Mouse (Mus musculus) kidney, postnatal 0 days (tissue): ENCODE measurements around the gene Nceh1. TPM values are rescaled to one million over a fixed set of nuclear protein-coding genes. Genes with fewer than 3 reads are reported as not detected.
A peak's percentile ranks its signal among the peaks of the same experiment; 100 is the strongest.

ENCODE experiments used
- ATAC-seq: fragments of 200-750 bp; cut with Nextera tagmentation; replicated peaks from 2 replicates; pipeline ENCODE4 v1.8.0; 2017; ENCODE audit warnings: low read depth, moderate number of reproducible peaks, moderate TSS enrichment, moderate library complexity; ENCODE audit not compliant: low FRiP score
- DNase-seq: peaks from one replicate; pipeline ENCODE4 v3.0.0-alpha.2; 2016; ENCODE audit warnings: low spot score
- H3K27ac ChIP-seq: fragments of 300-500 bp; sonication (generic); 2 replicates; pipeline ENCODE4 v1.5.1; 2014; ENCODE audit warnings: mild to moderate bottlenecking
- H3K27me3 ChIP-seq: fragments of 300-500 bp; sonication (generic); 2 replicates; pipeline ENCODE4 v1.6.1; 2014; ENCODE audit warnings: low read length, mixed read lengths; ENCODE audit not compliant: insufficient read depth
- H3K36me3 ChIP-seq: fragments of 300-500 bp; sonication (generic); 2 replicates; pipeline ENCODE4 v1.6.1; 2014; ENCODE audit warnings: low read length, mixed read lengths; ENCODE audit not compliant: insufficient read depth
- H3K4me1 ChIP-seq: fragments of 300-500 bp; sonication (generic); replicated peaks from 2 replicates; pipeline ENCODE4 v1.6.1; 2014; ENCODE audit warnings: antibody characterized with exemption, low read length, mixed read lengths; ENCODE audit not compliant: insufficient read depth
- H3K4me2 ChIP-seq: fragments of 300-500 bp; sonication (generic); 2 replicates; pipeline ENCODE4 v1.6.1; 2014; ENCODE audit warnings: mild to moderate bottlenecking, low read length, moderate library complexity, mixed read lengths
- H3K4me3 ChIP-seq: fragments of 300-500 bp; sonication (generic); replicated peaks from 2 replicates; pipeline ENCODE4 v1.5.1; 2014; ENCODE audit warnings: low read depth, low read length
- H3K9ac ChIP-seq: fragments of 300-500 bp; sonication (generic); 2 replicates; pipeline ENCODE4 v1.6.1; 2014; ENCODE audit warnings: low read depth, low read length
- H3K9me3 ChIP-seq: fragments of 300-500 bp; sonication (generic); replicated peaks from 2 replicates; pipeline ENCODE4 v1.6.1; 2016; ENCODE audit warnings: low read length, inconsistent platforms, mixed read lengths
- CTCF ChIP-seq: IDR thresholded peaks from 2 replicates; pipeline ENCODE4 v1.5.1; 2016; ENCODE audit warnings: antibody characterized with exemption, low read depth, mild to moderate bottlenecking, moderate library complexity
- WGBS: fragments of 180-500 bp; shearing (Covaris S2); extraction: QIAGEN DNeasy Blood & Tissue Kit; methylation state at CpG from one replicate; pipeline ENCODE4 v1.1.7; 2014; 5-methylcytosine and 5-hydroxymethylcytosine counted together
- polyA plus RNA-seq: library from polyadenylated mRNA; unstranded; fragments of >200 nt; fragmentation: Nextera tagmentation; extraction: Ambion mirVana; gene quantifications from 2 replicates; pipeline ENCODE4 v1.2.1, GENCODE M21; 2015

Gene Nceh1
- polyA plus RNA-seq, 1 experiment from 2014 or later: 47.7 TPM

DNA sequence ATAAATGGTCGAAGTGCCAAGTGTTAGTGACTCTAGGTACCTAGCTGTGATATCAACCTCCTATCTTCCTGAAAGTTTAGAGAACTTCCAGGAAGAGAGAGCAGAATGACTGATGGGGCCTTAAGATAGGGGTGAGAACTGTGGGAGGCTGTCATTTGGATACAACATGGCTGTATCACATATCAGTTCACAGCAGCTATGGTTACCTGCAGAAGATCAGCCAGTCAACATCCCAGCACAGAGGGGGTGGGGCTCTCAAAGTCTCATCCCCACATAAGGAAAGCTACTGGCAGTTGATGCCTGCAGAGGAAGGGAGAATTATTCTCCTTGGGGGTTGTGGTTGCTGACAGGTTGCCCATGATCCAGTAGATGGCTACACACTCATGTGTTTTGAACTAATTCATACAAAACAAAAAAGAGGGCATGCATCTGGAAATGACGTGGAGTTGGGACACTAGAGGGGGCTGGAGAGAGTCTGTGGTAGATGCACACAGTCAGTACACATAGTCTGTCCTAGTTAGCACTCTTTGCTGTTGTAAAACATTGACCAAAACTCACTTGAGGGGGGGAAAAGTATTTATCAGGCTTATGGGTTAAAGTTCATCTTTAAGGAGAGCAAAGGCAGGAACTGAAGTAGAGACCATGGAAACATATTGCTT lies 131.9 kb downstream of the Nceh1 start:
- Histone ChIP-seq H3K36me3 (no peaks in the 10 kb centered on the region), H3K27ac (no peak overlapping the region), H3K4me3 (no peak overlapping the region), H3K27me3 (no peaks in the 10 kb centered on the region), H3K9me3 (no peaks in the 10 kb centered on the region), H3K9ac (no peak overlapping the region), H3K4me1 (peaks cover 3% of the 10 kb centered on the region; the same call in 1 of the 2 replicates), H3K4me2 (no peak overlapping the region)
- peak; percentile 31; the same call in 1 of the 2 replicates for TF ChIP-seq CTCF
- WGBS: 74% methylated on average over 2 of the region's 2 CpGs
- ATAC-seq: no peak
- DNase-seq: no peak

DNA sequence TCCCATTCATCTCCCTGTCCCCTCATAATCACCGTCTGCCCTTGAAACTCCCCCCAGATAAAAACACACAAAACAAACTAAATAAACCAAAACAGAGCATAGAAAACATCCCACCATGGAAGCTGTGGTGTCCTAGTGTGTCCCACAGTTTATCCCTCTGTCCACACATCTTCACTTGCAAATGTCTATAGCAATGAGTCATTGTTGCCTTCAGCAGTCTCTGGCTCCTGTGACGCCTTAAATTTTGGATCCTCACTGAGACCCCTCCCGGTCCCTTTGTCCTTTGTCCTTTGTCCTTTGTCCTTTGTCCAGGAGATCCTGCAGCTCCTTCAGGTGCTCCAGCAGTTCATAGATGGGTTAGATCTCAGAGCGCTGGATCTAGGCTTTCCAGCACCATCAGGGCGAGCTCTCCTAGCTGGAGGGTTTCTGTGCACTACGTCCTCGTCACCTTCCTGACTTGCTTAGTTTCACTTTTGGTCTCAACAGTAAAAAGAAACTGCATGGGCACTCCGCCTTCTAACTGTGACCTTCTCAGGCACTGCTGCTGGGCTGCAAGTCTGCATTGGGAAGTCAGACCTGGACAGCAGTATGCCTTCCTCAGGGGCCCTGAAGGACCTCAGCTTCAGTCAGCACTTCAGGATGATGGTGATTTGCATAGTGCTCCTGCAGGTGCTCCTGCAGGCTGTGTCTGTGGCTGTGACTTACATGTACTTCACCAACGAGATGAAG lies 134.0 kb downstream of the Nceh1 start, which contains the start of gene Tnfsf10:
Tnfsf10 (plus strand) TSS at position 470 of the 729 bp plus-strand sequence.
- 56% methylated on average over 9 of the region's 9 CpGs for WGBS
- H3K27me3 ChIP-seq: no peaks in the 10 kb centered on the region
- peaks cover 3% of the 10 kb centered on the region; the same call in 1 of the 2 replicates for H3K4me1 ChIP-seq
- no peaks in the 10 kb centered on the region for H3K36me3 ChIP-seq
- TF ChIP-seq CTCF: no peak
- H3K9me3 ChIP-seq: no peaks in the 10 kb centered on the region
- ATAC-seq (no peak), DNase-seq (peak; percentile 54)
- peak within 1 kb of the TSS; percentile 54 for H3K4me2 ChIP-seq
- H3K27ac ChIP-seq: peak within 1 kb of the TSS; percentile 77
- H3K4me3 ChIP-seq: peak within 1 kb of the TSS; percentile 30
- peak within 1 kb of the TSS; percentile 46; the same call in 1 of the 2 replicates for H3K9ac ChIP-seq

DNA sequence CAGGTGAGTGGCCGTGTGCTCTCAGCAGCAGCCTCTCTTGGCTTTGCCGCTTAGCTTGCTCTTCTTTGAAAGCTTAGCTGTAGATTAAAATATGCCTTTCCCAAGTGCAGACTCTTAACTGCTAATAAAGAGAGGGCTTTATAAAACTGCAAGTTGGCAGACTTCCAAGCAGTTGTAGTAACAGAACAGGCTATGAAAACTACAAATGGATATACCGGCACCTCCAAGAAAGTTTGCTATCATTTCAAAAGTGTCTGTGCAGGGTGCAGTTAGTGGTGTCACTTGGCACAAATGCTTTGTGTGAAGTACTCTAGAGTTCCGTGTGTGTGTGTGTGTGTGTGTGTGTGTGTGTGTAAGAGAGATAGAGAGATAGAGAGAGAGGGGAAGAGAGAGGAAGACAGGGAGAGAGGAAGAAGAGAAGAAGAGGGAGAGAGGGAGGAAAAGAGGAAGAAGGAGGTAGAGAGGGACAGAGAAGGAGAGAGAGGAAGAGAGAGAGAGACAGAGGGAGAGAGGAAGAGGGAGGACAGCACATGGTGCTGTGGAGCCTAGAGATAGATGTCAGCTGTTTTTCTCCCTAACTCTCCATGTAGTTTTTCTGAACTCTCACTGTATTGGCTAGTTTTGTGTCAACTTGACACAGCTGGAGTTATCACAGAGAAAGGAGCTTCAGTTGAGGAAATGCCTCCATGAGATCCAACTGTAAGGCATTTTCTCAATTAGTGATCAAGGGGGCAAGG lies 134.7 kb downstream of the Nceh1 start:
- Histone ChIP-seq H3K4me2 (peak overlapping the region; percentile 54), H3K9me3 (no peaks in the 10 kb centered on the region), H3K36me3 (no peaks in the 10 kb centered on the region), H3K4me3 (peak overlapping the region; percentile 30), H3K27me3 (no peaks in the 10 kb centered on the region), H3K9ac (peak overlapping the region; percentile 46; the same call in 1 of the 2 replicates), H3K27ac (peak overlapping the region; percentile 77), H3K4me1 (peaks cover 3% of the 10 kb centered on the region; the same call in 1 of the 2 replicates)
- ATAC-seq: no peak
- TF ChIP-seq CTCF: no peak
- WGBS: 33% methylated on average over 4 of the region's 4 CpGs
- DNase-seq: peak; percentile 63

DNA sequence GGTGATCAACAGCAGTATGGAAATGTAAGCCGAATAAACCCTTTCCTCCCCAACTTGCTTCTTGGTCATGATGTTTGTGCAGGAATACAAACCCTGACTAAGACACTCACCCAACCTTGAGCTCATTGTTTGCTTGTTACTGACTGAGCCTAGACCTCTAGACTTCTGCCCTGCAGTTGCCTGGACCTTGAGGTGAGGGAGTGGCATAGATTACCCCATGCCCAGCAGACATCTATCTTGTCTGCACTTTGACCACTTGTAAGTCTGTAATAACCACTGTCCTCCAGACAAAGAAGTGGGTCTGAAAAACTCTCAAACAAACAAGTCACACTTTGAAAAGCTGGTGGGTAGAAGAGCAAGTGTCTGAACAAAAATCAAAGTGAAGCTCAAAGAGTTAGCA lies 136.9 kb downstream of the Nceh1 start:
- peaks cover 3% of the 10 kb centered on the region; the same call in 1 of the 2 replicates for H3K4me1 ChIP-seq
- no peaks in the 10 kb centered on the region for H3K9me3 ChIP-seq
- ATAC-seq (no peak), DNase-seq (no peak)
- H3K27ac ChIP-seq: no peak overlapping the region; the same call in 1 of the 2 replicates
- no peak for TF ChIP-seq CTCF
- no peak overlapping the region for H3K9ac ChIP-seq
- no peak overlapping the region for H3K4me2 ChIP-seq
- H3K36me3 ChIP-seq: no peaks in the 10 kb centered on the region
- WGBS: no CpG with 5 or more reads among the region's 1 CpGs
- no peak overlapping the region for H3K4me3 ChIP-seq
- H3K27me3 ChIP-seq: no peaks in the 10 kb centered on the region

DNA sequence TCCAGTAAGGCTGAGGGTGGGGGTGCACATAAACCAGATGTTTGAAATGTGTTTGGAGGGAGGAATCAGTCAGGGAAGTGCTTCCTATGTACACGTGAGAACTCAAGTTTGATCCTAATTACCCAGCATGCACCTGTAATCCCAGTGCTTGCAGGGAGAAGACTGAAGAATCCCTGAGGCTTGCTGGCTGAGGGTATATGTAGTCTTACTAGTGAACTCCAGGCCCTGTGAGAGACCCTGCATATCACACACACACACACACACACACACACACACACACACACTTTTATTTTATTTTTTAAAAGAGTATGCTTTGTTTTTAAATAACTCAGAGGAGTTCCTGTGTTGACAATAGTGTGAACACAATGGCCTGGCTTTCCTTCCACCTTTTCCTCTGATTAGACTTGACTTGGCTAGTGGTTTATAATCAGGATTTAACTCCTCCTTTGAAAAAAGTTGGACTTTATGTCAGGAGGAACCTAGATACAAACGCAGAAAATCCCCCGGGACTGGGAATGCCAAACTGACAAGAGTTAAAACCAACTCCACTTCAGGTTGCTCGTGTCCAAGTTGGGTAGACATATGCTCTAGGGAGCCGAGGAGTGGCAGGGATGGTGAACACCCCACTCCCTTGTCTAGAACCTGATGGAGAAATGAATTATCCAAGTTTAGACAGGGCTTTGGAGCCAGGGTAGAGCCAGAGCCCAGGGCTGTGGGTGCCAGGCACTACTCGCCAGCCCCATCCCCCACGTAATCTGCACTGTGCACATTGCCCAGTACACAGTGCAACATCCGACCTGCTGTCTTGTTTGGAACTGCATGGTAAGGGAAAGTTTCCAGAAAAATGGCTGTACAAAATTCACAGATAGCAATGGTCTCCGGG lies 138.1 kb downstream of the Nceh1 start:
- WGBS: 75% methylated on average over 9 of the region's 9 CpGs

More for the DNA sequence above, 138.1 kb downstream of the Nceh1 start:
- no peaks in the 10 kb centered on the region for H3K27me3 ChIP-seq
- no peak for DNase-seq
- H3K9me3 ChIP-seq: no peaks in the 10 kb centered on the region
- ATAC-seq: peak; percentile 80
- H3K4me3 ChIP-seq: no peak overlapping the region
- no peak overlapping the region for H3K4me2 ChIP-seq
- no peaks in the 10 kb centered on the region for H3K36me3 ChIP-seq
- H3K9ac ChIP-seq: no peak overlapping the region
- no peak for TF ChIP-seq CTCF
- H3K4me1 ChIP-seq: peaks cover 3% of the 10 kb centered on the region; the same call in 1 of the 2 replicates
- peak overlapping the region; percentile 16; the same call in 1 of the 2 replicates for H3K27ac ChIP-seq
